Mouse (Mus musculus) urinary bladder, postnatal 36 days (tissue): ENCODE measurements at regions not wholly inside any gene's neighbourhood (a gene's known extent, or its start where the extent isn't known, plus 50 kb on each side); places are given as distances from the start of the nearest gene placed in this dataset.

ENCODE experiments used
- DNase-seq, 2 experiments: peaks; one replicate each; pipeline ENCODE4 v3.0.0; 2022; ENCODE audit warnings: low spot score in 2 of 2, mixed read lengths in 1 of 2

GRCm38 (mm10) chr12:80018086-80018485 is 94.7 kb downstream of the Zfp36l1 start:
- DNase-seq = no peak

GRCm38 (mm10) chr12:80017376-80017929 is 95.4 kb downstream of the Zfp36l1 start:
- DNase-seq = no peak

- DNase-seq = no peak
These were observed 96.9 kb downstream of the Zfp36l1 start for GRCm38 (mm10) chr12:80015938-80016337.

- no peak for DNase-seq
These were observed 98.2 kb downstream of the Zfp36l1 start for GRCm38 (mm10) chr12:80014598-80014983.

GRCm38 (mm10) chr12:80013904-80014597 is 98.8 kb downstream of the Zfp36l1 start:
- peak; percentile 28 to 46 for DNase-seq

GRCm38 (mm10) chr12:80013577-80013903 is 99.3 kb downstream of the Zfp36l1 start:
- DNase-seq = no peak

GRCm38 (mm10) chr12:80011916-80012315 is 100.9 kb downstream of the Zfp36l1 start:
- DNase-seq = no peak

- DNase-seq = no peak
These were observed 101.9 kb downstream of the Zfp36l1 start for GRCm38 (mm10) chr12:80010947-80011346.

- DNase-seq = no peak
These were observed 102.6 kb downstream of the Zfp36l1 start for GRCm38 (mm10) chr12:80010220-80010619.

- DNase-seq = no peak
These were observed 105.0 kb downstream of the Zfp36l1 start for GRCm38 (mm10) chr12:80007849-80008248.

- DNase-seq = no peak
These were observed 107.4 kb downstream of the Zfp36l1 start for GRCm38 (mm10) chr12:80005227-80005919.

GRCm38 (mm10) chr12:80004575-80004974 is 108.2 kb downstream of the Zfp36l1 start:
- no peak for DNase-seq

GRCm38 (mm10) chr12:80003486-80003885 is 109.3 kb downstream of the Zfp36l1 start:
- DNase-seq = no peak

GRCm38 (mm10) chr12:80002474-80003125 is 110.2 kb downstream of the Zfp36l1 start:
- no peak for DNase-seq

GRCm38 (mm10) chr12:80001794-80002193 is 111.0 kb downstream of the Zfp36l1 start:
- peak; percentile 68 to 81 for DNase-seq

- DNase-seq = no peak
These were observed 112.9 kb downstream of the Zfp36l1 start for GRCm38 (mm10) chr12:79999868-80000370.

GRCm38 (mm10) chr12:79998788-79999187 is 114.0 kb downstream of the Zfp36l1 start:
- DNase-seq = no peak

GRCm38 (mm10) chr12:79998339-79998738 is 114.5 kb downstream of the Zfp36l1 start:
- DNase-seq = no peak

GRCm38 (mm10) chr12:79997201-79997600 is 115.6 kb downstream of the Zfp36l1 start:
- DNase-seq = no peak

- DNase-seq = no peak
These were observed 117.2 kb downstream of the Zfp36l1 start for GRCm38 (mm10) chr12:79995521-79996094.

GRCm38 (mm10) chr12:79993821-79994571 is 118.8 kb downstream of the Zfp36l1 start:
- no peak for DNase-seq
